Mouse (Mus musculus): ENCODE measurements around the gene Fscn2.

GRCm38 (mm10) chr11:120356900-120357299 lies 4.4 kb upstream of the Fscn2 start:
- TF ChIP-seq POLR2A (IDR thresholded peaks at IDR 0.05; ENCODE audit: low read depth, low read length) (no peak), CTCF (conservative IDR thresholded peaks at IDR 0.05; ENCODE audit: insufficient read depth, insufficient read length, low read depth, low read length) (no peak)
